Mouse (Mus musculus): Measurements from ENCODE around the gene Spata20.

Spata20 gene

DNA sequence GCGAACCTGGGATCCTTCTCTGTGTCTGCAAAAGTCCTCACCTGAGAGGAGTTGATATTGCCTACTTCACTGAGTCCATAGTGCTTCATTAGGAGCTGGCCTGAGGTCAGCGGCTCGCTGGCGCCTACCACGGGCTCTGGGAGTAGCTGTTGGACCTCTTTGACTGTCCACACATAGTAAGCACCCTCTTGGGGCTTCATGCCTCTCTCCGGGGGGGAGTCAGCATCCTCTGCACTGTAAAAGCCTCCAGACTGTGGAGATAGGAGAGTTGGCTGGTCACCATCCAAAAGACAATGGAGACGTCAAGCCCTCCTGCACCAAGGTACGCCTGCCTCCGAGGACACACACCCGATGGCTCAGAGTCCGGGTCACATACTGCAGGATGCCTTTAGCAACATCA lies 3.2 kb downstream of the Spata20 start:
- DNase-seq (ENCODE audit: low spot score in 2 of 2) = no peak

DNA sequence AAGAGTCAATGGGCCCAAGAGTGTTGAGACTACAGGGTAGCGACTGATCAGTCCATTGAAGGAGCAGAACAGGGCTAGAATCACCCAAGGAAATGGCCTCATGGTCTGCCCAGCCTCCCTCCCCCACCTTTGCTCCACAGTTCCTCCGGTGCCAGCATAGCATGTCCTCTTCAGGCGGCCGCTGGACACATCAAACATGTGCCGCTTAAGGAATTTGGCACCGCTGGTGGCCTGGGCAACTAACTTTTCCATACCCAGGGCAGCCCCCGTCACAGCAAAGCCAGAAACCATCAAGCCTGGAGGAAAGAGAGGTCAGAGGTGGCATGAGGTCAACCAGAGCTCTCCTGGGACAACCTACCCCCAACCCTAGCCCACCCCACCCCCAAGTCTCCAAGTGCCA lies 4.0 kb downstream of the Spata20 start:
- no peak for DNase-seq (ENCODE audit: low spot score in 2 of 2)

DNA sequence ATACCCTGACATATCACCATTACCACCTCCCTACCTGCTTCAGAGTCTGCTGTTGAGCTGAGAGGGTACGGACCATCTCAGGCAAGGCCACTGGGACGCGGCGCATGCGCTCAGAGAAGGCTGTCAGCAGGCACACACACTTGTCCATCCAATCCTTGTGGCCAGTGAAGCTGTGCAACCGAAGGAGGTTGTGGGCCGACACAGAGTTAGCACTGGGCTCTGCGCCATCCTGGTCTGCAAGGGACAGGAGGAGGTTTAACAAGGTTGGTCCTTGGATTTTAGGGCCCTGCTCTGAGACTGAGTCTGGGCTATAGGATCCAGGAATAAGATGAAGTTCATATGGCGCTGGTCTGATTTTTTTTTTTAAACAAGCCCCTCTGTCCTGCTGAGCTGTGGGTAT lies 5.6 kb downstream of the Spata20 start:
- DNase-seq (ENCODE audit: low spot score in 2 of 2) = no peak

DNA sequence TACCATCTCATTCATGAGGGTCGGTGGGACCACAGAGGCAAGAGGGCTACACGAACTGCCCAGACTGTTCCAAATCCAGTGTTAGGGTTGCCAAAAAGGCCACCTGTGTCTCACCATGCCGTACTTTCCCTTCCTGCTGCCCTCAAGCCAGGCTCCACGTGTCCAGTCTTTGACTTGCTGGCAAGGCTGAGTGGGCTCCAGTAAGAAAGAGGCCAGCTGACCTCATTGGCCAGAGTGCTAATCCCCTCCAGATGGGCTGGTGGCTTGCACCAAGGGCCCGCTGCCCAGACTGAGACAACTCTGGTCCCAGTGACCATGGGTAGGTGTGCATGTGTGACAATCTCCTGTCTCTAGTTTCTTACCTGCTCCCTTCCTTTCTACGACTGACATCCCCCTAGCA lies 8.3 kb downstream of the Spata20 start:
- DNase-seq (ENCODE audit: low spot score in 2 of 2) = no peak

DNA sequence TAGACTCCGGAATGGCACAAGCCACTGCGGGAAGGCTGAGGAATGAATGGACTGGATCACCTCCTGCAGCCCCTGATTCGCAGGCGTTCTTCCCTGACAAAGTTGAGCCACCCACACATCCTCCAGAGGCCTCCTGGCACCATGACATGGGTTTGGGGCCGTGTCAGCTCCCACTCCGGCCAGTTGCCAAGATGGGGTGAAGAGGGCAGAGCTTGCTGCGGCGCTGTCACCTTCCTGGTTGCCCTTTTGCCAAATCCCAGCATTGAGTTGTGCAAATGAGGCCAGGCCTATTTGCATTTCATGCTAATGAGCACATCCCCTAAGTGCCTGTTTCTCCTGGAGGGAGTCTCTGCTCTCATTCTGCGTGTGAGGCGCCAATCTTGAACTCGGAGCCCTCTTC lies 10.3 kb downstream of the Spata20 start:
- no peak for DNase-seq (ENCODE audit: low spot score in 2 of 2)

DNA sequence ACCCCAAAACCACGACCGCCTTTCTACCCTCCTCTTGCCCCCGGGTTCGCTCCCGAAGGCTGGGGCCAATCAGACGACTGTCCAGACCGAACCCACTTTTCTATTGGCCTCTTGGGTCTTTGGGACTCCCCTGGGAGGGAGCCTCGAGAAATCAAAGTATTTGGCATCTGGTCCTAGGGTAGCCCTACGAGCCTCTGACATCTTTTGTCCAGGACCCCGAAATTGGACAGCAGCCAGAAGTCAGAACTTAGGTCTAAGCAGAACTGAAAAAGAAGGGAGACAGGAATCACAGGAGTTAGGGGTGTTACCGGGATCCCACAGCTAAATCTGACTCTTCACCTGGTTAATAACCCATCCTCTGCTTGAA lies 11.5 kb downstream of the Spata20 start:
- no peak for DNase-seq (ENCODE audit: low spot score in 2 of 2)

DNA sequence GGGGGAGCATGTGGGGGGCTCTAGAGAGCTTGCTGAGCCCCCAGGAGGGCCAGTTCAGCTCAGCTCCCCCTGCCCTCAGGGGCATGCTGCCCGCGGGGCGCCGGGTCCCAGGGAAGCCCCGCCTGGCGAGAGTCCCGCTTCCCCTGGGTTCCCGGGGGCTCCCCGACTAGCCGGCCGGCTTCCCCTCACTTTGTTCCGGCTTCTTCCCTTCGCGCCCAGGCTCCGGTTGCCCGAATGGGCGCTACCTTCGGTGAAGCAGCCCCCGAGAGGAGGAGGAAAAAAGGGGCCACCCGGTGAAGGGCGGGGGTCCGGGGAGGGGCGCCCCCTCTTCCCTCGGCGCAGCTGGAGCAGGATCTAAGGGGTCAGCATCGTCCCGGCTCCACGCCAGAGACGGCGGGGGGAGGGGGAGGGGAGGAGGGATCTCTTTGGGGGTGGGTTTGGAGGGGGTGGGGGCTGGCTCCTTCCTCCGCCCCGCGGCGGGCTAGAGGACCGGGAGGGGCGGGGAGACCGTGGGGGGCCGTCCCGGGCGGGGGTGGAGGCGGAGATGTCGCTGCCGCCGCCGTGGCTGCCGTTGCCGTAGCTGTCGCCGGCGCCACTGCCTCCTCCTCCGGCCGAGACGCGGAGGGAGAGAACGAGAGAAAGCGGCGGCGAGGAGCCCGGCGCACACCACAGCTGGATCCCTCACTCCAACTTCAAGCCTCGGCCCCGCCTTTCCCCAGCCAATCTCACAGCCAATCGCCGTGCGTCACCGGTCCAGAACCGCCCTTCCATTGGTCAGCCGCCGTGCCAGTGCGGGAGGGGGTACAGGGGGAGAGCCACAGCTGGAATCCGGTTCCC lies 12.1 kb downstream of the Spata20 start, which contains the start of gene Cacna1g:
Gene Cacna1g (minus strand): TSS at position 492 of the 837 bp plus-strand sequence.
- DNase-seq (ENCODE audit: low spot score in 2 of 2) = peak; percentile 88 to 89

DNA sequence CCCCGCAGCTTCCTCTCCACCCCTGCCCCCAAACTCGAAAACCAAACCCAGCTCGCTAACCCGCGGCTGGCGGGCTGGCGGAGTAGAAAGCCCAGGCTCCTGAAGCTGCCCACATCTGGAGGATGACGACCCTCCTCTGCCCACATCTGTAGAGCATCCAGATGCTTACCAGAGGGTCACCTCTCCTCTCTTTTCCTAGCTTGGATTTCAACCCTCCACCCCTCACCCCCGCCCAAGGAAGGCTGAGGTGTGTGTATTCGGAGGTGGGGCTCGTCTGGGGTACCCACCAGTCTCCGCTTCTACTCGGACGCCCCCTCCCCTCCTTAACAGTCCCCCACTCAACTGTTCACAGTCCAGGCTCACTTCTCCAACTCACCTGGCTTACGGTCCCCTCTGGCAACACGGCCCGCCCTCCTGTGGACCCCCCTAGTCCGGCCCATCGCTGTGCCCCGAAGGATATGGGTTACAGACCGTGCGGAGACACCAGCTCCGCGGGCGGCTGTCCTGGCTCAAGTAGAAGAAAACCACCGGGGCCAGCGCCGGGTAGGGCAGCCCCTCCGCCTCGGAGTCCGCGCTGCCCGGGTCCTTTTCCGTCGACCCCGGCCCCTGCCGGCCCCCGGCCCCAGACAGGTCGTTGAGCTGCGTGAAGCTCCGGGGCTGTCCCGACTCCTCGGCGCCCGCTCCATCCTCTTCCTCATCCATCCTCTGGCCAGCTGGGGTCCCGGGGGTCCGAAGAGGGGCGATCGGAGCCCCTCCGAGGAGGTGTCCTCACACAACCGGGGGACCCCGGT lies 12.9 kb downstream of the Spata20 start:
- no peak for DNase-seq (ENCODE audit: low spot score in 2 of 2)

DNA sequence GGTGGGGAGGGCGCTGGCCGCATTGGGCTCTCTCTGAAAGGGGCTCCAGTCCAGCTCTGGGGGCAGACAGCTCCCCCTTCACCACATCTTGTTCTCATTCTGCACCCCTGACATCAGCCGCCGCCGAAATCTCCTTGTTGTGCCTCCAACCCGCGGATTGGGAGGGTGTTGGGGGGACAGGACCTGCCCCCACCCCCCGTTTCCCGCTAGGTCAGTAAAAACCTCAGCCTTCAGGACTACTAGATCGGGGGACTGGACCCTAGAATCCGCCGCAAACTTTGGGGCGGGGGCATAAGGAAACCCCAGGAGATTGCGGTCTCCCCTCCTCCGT lies 13.4 kb downstream of the Spata20 start:
- DNase-seq (ENCODE audit: low spot score in 2 of 2) = no peak

DNA sequence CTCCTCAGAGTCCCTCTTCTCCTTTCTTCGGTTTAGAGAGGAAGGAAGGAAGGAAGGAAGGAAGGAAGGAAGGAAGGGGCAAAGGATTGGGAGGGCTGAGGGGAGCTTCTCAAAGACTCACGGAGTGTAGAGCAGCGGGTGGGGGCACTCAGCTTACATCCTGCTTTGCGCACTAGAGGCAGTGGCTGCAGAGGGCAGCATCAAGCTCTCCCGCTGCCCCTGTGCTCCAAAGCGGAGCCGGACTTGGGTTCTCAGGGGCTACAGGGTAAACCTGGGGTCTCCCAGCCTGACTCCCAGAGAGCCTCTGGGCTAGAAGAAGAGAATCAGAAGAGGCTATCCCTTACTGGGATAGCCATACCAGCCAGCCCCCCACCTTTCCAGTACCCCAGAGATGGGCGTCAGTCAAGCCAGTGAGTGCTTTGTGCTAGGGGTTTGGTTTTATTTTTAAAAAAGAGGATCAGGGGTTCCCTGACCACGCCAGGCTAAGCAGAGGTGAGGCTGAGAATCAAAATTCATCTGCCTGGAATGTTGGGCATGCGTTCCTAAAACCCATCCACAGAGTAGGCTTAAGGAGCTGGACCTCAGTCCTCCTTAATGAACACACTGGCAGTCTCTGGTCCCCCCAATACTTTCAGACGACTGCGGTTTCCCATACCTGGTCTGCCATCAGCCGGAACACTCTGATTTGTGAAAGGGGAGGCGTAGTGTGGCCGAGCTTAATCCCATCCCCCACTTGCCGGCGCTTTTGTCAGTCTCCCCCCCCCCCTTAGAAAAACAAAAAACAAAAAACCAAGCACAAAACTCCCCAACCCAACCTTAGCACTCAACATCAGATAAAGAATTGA lies 14.0 kb downstream of the Spata20 start:
- DNase-seq (ENCODE audit: low spot score in 2 of 2) = no peak

DNA sequence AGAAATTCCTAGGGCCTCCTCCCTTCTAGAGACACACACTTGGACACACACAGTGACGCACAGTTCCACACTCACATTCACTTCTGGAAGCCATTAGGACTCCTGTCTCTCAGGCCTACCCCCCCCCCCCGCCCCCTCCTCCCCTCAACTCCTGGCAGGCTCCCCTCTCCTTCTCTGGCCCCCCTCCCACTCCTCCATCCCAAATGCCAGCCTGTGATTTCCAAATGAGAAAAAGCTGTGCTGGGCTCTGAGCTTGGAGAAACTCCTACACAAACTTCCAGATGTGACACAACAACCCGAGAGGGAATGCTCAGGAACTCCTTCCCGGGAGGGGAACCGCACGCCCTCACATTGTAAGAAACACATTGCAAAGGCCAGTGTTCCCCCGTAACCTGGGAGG lies 15.6 kb downstream of the Spata20 start:
- no peak for DNase-seq (ENCODE audit: low spot score in 2 of 2)

DNA sequence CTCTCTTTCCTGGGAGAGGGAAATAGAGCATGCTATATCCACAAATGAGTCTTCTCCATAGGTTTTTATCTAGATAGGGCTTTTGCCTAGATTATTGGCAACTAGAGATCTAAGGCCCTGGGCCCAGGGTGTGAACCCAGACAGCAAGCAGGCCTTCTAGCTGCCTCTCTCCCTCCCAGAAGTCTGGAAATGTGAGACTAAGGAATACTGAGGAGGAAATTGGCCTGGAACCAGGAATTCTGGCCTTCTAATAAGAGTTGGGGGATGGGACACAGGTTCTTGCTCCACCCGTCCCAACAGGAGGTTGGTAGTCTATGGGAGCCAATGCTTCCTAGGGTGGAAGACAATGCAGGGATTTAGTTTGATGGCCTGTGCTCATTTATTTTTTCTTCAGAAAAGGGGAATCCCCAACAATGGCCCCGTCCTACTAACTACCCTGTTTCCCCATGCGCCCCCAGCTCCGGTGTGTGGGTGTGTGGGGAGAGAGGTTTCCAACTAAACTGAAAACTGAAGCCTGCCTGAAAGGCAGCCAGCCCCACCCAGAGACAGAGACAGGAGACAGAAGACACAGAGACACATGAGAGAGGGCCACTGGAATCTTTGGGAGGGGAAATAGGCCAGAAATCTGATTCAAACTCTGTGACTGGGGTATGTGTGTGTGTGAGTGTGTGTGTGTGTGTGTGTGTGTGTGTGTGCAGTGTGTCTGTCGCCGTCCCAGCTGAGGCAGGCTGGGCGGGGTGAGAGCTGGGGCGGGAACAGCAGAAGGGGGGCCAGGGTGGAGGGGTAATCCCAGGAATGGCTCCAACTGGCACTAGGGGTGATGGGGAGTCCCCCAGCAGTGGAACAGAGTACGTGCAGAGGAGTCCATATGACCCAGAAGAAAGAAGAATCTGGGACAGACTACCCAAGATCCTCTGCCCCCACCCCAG lies 16.6 kb downstream of the Spata20 start:
- DNase-seq (ENCODE audit: low spot score in 2 of 2) = no peak

DNA sequence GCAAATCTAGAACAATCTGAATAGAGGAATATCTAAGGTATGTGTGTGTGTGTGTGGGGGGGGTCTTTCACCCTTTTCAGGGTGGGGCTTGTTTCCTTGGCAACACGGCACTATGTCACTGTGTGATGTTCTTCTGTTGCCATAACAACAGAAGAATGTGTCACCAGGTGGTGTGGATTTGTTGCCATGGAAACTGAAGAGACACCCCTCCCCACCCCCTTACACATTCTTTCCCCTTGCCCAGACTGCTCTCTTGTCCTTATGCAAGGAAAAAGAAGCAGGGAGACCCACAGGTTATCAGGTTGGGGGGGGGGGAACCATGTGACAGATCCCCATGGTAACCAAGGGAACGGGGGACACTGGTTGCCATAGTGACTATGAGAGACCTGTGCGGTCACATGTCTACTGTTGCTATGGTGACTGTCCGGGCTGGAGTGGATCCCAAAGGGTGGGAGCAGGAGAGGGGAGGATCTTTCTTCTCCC lies 17.4 kb downstream of the Spata20 start:
- peak; percentile 67 to 70 for DNase-seq (ENCODE audit: low spot score in 2 of 2)

DNA sequence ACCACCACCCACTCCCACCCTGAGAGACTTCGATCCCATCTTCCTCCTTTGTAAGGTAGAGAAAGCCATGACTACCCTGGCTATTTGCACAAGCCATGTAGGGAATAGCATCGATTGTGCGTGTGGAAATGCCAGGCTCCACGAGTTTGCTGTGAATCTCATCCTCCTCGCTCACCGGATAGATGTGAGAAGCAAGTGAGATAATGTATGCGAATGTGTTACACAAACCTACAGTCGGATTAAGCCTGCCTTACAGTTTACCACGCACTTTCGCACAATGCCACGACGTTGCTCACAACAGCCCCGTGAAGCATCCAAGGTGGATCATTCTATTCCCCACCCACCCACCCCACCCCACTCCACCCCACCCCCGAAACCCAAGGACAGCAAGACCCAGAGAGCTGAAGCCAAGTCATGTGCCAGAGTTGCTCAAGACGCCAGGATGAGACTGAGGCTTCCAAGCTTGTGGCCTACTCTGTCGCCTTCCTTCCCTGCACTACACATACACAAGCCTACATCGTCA lies 19.6 kb downstream of the Spata20 start:
- no peak for DNase-seq (ENCODE audit: low spot score in 2 of 2)

DNA sequence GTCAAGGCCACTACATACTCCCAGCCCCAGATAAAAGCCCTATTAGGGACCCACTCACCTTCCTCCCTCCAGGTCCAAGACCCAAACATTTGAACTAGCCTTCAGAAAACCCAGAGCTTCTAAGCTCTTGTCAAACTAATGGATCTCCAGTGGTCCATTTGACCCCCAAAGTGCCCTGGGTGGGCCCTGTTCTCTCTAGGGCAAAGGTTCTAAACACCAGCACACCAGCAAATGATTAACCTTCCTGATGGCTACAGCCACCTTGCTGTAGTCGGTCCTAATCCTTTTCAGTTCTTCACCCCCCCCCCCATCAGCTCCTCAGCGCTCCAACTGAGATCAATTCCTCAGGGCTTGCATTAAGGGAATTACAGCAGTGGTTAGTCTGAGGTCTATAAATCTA lies 21.8 kb downstream of the Spata20 start:
- no peak for DNase-seq (ENCODE audit: low spot score in 2 of 2)

DNA sequence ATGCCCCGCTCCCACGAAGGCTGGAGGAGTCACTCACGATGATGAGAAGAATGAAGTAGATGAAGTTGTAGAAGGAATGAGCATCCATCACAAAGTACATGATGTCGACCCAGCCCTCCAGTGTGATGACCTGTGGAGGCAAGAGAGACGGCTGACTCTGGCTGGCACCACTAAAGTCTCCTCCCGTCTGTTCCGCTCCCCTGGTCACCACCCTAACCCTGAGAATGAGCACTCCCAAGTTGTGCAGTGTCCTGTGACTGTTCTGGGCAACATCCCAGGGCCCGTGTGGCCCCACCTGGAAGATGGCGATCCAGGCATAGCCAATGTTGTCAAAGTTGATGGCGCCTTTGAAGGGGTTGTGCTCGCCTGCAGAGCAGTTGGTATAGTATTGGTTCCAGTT lies 24.1 kb downstream of the Spata20 start:
- DNase-seq (ENCODE audit: low spot score in 2 of 2) = no peak

DNA sequence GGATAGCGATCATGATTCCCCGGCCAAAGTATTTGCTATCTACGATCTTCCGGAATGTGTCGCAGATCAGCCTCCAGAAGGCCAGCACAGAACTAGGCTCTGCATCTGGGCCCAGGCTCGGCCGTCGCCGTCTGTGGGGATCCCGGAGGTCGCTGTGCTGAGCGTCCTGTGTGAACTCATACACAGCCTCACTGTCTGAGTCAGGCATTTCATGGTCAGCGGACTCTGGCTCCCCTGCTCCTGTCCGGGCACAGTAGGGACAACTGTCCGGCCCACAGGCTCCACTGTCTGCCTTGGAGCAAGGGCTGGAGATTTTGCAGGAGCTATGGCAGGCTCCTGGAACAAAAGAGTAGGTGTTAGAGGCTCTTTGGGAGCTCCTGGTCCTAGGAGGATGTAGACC lies 29.0 kb downstream of the Spata20 start:
- no peak for DNase-seq (ENCODE audit: low spot score in 2 of 2)

DNA sequence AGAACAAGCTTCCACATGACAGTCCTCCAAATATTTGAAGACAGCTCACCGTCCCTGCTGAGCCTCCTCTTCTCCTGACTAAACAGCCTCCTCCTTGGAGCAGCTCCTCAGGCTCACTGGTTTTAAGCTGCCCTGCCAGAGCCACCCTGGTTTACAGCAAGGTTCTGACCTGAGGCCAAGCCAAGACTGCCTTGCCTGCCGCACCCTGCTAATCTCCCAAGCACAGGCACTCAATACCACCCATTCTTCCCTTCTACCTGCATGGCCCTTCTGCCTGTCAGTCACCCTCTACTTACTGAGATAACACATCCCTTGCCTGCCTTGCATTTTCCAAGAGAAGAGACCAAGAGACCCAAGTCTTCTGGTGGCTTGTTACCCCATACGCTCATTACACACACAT lies 29.6 kb downstream of the Spata20 start:
- no peak for DNase-seq (ENCODE audit: low spot score in 2 of 2)

DNA sequence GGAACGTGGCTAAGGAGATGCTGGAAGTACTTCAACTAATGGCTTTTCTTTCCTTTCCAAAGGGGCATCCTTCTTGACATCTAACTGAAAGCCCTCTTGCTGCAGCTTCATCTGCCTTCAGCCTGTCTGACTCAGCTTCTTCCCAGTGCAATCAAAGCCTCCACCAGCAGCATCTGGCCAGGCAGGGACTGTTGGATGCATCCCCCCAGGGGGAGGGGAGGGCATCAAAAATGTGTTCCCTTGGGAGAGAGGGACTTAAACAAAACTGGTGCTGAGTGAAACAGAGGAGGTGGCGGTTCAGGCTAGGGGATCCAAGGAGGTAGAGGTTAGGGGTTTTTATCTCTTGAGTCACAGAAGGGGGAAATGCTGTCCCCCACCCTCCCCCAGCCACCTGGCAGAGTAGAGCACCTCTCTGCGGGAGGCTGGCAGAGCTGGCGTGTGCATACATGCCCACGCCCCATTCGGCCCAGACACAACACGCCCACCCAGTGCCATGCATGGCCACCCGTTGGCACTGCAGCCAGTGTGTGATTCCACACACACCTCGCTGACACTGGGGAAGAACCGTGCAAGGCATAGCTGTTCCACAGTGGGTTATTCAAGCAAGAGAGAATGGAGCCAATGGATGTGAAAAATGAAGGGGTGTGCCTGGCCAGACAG lies 30.7 kb downstream of the Spata20 start:
- peak in 1 of 2 experiments; percentile 57 for DNase-seq (ENCODE audit: low spot score in 2 of 2)

DNA sequence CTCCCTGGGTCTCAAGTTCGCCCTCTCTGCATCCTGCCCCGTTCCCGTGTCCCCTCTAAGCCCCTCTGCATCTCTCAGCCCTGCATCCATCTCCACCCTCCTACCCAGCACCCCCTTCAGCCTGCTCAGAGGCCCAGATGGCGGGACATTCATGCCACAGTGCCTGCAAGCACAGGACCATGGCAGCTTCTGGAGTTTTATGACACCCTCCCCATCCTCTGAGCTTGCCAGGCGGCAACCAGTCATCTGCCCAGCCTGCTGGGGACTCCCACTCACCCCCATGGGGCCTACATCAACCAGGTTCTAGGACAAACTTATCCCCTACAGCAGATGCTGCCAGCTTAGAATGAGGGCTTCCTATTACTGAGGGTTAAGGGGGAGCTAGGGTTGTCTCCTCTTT lies 31.2 kb downstream of the Spata20 start:
- DNase-seq (ENCODE audit: low spot score in 2 of 2) = no peak

Data from frontal cortex, postnatal 36 days (tissue).